Mouse (Mus musculus) ES-E14 (cell line): ENCODE data around the gene Fgf4. TPM values are rescaled to one million over a fixed set of nuclear protein-coding genes. Genes with fewer than 3 reads are reported as not detected.

Experiments
- DNase-seq: peaks from one replicate; pipeline ENCODE4 v3.0.0-alpha.2; 2013; ENCODE audit warnings: low read depth, low spot score
- H3K27ac ChIP-seq: 2 replicates; pipeline ENCODE4 v1.5.1; 2012; ENCODE audit warnings: low read depth, mild to moderate bottlenecking, low read length, moderate library complexity, mixed read lengths; ENCODE audit not compliant: poor library complexity, insufficient read depth, severe bottlenecking
- H3K36me3 ChIP-seq: 2 replicates; pipeline ENCODE4 v1.6.1; 2012; ENCODE audit warnings: mild to moderate bottlenecking, low read length, moderate library complexity, mixed read lengths; ENCODE audit not compliant: control insufficient read depth, poor library complexity, insufficient read depth, severe bottlenecking
- H3K4me1 ChIP-seq, 2 experiments: fragments of 150-350 bp in 1 of 2; sonication (generic) in 1 of 2; 2 replicates each; pipeline ENCODE4 v1.6.1; 2012; ENCODE audit warnings: low read length in 2 of 2, mild to moderate bottlenecking in 1 of 2, mixed read lengths in 1 of 2; ENCODE audit not compliant: control insufficient read depth in 2 of 2, insufficient read depth in 2 of 2, poor library complexity in 1 of 2
- H3K4me3 ChIP-seq, 2 experiments: fragments of 150-350 bp in 1 of 2; sonication (generic) in 1 of 2; 2 replicates each; pipeline ENCODE4 v1.5.1; 2012; ENCODE audit warnings: low read length in 2 of 2, low read depth in 1 of 2, mild to moderate bottlenecking in 1 of 2, mixed read lengths in 1 of 2; ENCODE audit not compliant: insufficient read depth in 1 of 2, poor library complexity in 1 of 2, severe bottlenecking in 1 of 2
- H3K9ac ChIP-seq: 2 replicates; pipeline ENCODE4 v1.6.1; 2012; ENCODE audit warnings: low read depth, mild to moderate bottlenecking, low read length, mixed read lengths; ENCODE audit not compliant: poor library complexity, insufficient read depth, severe bottlenecking
- H3K9me3 ChIP-seq: fragments of 150-350 bp; sonication (generic); 2 replicates; pipeline ENCODE4 v1.6.1; 2012; ENCODE audit warnings: low read depth, mild to moderate bottlenecking, low read length; ENCODE audit not compliant: control insufficient read depth, insufficient read depth
- CHD2 ChIP-seq: IDR thresholded peaks from 2 replicates; pipeline ENCODE4 v1.6.1; 2014; ENCODE audit warnings: mild to moderate bottlenecking, low read depth, low read length, inconsistent platforms
- HCFC1 ChIP-seq: IDR thresholded peaks from 2 replicates; pipeline ENCODE4 v1.6.1; 2012; ENCODE audit warnings: low read length, inconsistent platforms, borderline replicate concordance; ENCODE audit not compliant: insufficient read depth
- MAFK ChIP-seq: IDR thresholded peaks from 2 replicates; pipeline ENCODE4 v1.6.1; 2014; ENCODE audit warnings: mild to moderate bottlenecking, low read depth, low read length, inconsistent platforms; ENCODE audit not compliant: insufficient read depth
- ZC3H11A ChIP-seq: IDR thresholded peaks from 2 replicates; pipeline ENCODE4 v1.6.1; 2012; ENCODE audit warnings: low read depth, mild to moderate bottlenecking, inconsistent platforms, low read length, borderline replicate concordance
- ZNF384 ChIP-seq: IDR thresholded peaks from 2 replicates; pipeline ENCODE4 v1.6.1; 2012; ENCODE audit warnings: low read depth, low read length, inconsistent platforms
- in situ Hi-C, 2 experiments: fragments of 600-800 bp; cut with MboI; formaldehyde crosslinking; loops; one replicate each; pipeline ENCODE4 v1.15.1; 2025; ENCODE audit warnings: low sequenced_read_pairs in 2 of 2, inconsistent platforms in 1 of 2; ENCODE audit not compliant: unreplicated experiment in 2 of 2
- total RNA-seq: library from RNA; depleted of rRNA; stranded (reverse); fragments of 300-350 nt; gene quantifications from 2 replicates; pipeline ENCODE4 v1.2.3, GENCODE M21; 2012; rRNA removed

The Fgf4 gene
- 147 and 268 TPM in 2 replicates for total RNA-seq

GRCm38 (mm10) chr7:144847067-144847466, at the start of gene Fgf4:
Fgf4 (plus strand) TSS chr7:144847367.
- H3K4me1 ChIP-seq = peaks cover 1 to 10% of the 10 kb centered on the region in 2 experiments; a peak in 3 of 4 replicates
- TF ChIP-seq ZC3H11A (no peak), CHD2 (no peak), MAFK (no peak), ZNF384 (no peak), HCFC1 (no peak)
- no peak within 1 kb of the TSS for H3K9ac ChIP-seq
- in situ Hi-C loops = no loop called here
- H3K9me3 ChIP-seq = no peaks in the 10 kb centered on the region
- DNase-seq = no peak
- H3K27ac ChIP-seq = no peak within 1 kb of the TSS
- H3K36me3 ChIP-seq = no peaks in the 10 kb centered on the region
- H3K4me3 ChIP-seq = no peak within 1 kb of the TSS

GRCm38 (mm10) chr7:144798471-144798870, 48.7 kb upstream of the Fgf4 start:
- Histone ChIP-seq H3K27ac (no peak overlapping the region), H3K9ac (no peak overlapping the region), H3K36me3 (no peaks in the 10 kb centered on the region), H3K9me3 (no peaks in the 10 kb centered on the region), H3K4me1 (no peaks in the 10 kb centered on the region), H3K4me3 (no peak overlapping the region)
- TF ChIP-seq ZNF384 (no peak), CHD2 (no peak), MAFK (no peak), HCFC1 (no peak), ZC3H11A (peak; percentile 39; the same call in 1 of the 2 replicates)
- in situ Hi-C loops = loop anchor here in 1 of 2 experiments (10.0 kb wide), 1 partner anchor 446 kb away; no protein-coding TSS in a partner anchor
- no peak for DNase-seq

GRCm38 (mm10) chr7:144807036-144807435, 40.1 kb upstream of the Fgf4 start:
- H3K4me3 ChIP-seq = peak overlapping the region in 1 of 2 experiments; percentile 50; a peak in 2 of 4 replicates
- peaks cover 0 to 2% of the 10 kb centered on the region in 2 experiments; a peak in 1 of 4 replicates for H3K4me1 ChIP-seq
- H3K36me3 ChIP-seq = no peaks in the 10 kb centered on the region
- TF ChIP-seq ZC3H11A = no peak
- in situ Hi-C loops = no loop called here
- no peak overlapping the region for H3K27ac ChIP-seq
- DNase-seq = no peak
- H3K9ac ChIP-seq = no peak overlapping the region
- H3K9me3 ChIP-seq = no peaks in the 10 kb centered on the region

GRCm38 (mm10) chr7:144807976-144808577, 39.1 kb upstream of the Fgf4 start:
- Histone ChIP-seq H3K4me1 (peaks cover 0 to 2% of the 10 kb centered on the region in 2 experiments; a peak in 1 of 4 replicates), H3K4me3 (no peak overlapping the region), H3K36me3 (no peaks in the 10 kb centered on the region), H3K9me3 (no peaks in the 10 kb centered on the region), H3K9ac (no peak overlapping the region), H3K27ac (no peak overlapping the region)
- TF ChIP-seq ZC3H11A = no peak
- no peak for TF ChIP-seq HCFC1
- no peak for TF ChIP-seq MAFK
- TF ChIP-seq CHD2 = no peak
- TF ChIP-seq ZNF384 = no peak
- DNase-seq = no peak
- in situ Hi-C loops = no loop called here

- Histone ChIP-seq H3K36me3 (no peaks in the 10 kb centered on the region), H3K4me3 (no peak overlapping the region), H3K27ac (no peak overlapping the region), H3K9me3 (no peaks in the 10 kb centered on the region), H3K9ac (no peak overlapping the region), H3K4me1 (peaks cover 0 to 2% of the 10 kb centered on the region in 2 experiments; a peak in 1 of 4 replicates)
- in situ Hi-C loops = no loop called here
- no peak for DNase-seq
- TF ChIP-seq ZNF384 (no peak), MAFK (no peak), HCFC1 (no peak), ZC3H11A (no peak), CHD2 (no peak)
Measured at GRCm38 (mm10) chr7:144811521-144811920, 35.6 kb upstream of the Fgf4 start.
